Mouse (Mus musculus) induced T-regulatory cell, adult 2 months (primary cell): ENCODE measurements around the gene Xylt1.
A peak's percentile ranks its signal among the peaks of the same experiment; 100 is the strongest.

Source experiments
- DNase-seq: peaks from one replicate; pipeline ENCODE4 v3.0.0-alpha.2; 2012; ENCODE audit warnings: low read depth

The Xylt1 gene

GRCm38 (mm10) chr7:117614346-117614745 is 233.6 kb downstream of the Xylt1 start:
- no peak for DNase-seq

- peak; percentile 23 for DNase-seq
Observed at GRCm38 (mm10) chr7:117614851-117615250, 234.1 kb downstream of the Xylt1 start.

- DNase-seq = peak; percentile 26
Observed at GRCm38 (mm10) chr7:117616277-117616676, 235.5 kb downstream of the Xylt1 start.

- DNase-seq = no peak
Observed at GRCm38 (mm10) chr7:117618715-117619150, 238.0 kb downstream of the Xylt1 start.

- no peak for DNase-seq
Observed at GRCm38 (mm10) chr7:117621566-117621965, 240.8 kb downstream of the Xylt1 start.

- peak; percentile 74 for DNase-seq
Observed at GRCm38 (mm10) chr7:117622769-117623168, 242.0 kb downstream of the Xylt1 start.

- DNase-seq = no peak
Observed at GRCm38 (mm10) chr7:117628791-117629190, 248.0 kb downstream of the Xylt1 start.

- peak; percentile 59 for DNase-seq
Observed at GRCm38 (mm10) chr7:117630657-117631056, 249.9 kb downstream of the Xylt1 start.

- DNase-seq = no peak
Observed at GRCm38 (mm10) chr7:117635584-117635983, 254.8 kb downstream of the Xylt1 start.

GRCm38 (mm10) chr7:117636713-117637112 is 255.9 kb downstream of the Xylt1 start:
- no peak for DNase-seq

- no peak for DNase-seq
Observed at GRCm38 (mm10) chr7:117637997-117638396, 257.2 kb downstream of the Xylt1 start.

GRCm38 (mm10) chr7:117652637-117653036 is 271.9 kb downstream of the Xylt1 start:
- DNase-seq = no peak

- no peak for DNase-seq
Observed at GRCm38 (mm10) chr7:117655732-117656131, 275.0 kb downstream of the Xylt1 start.

GRCm38 (mm10) chr7:117658180-117658579 is 277.4 kb downstream of the Xylt1 start:
- DNase-seq = no peak

GRCm38 (mm10) chr7:117658739-117659138 is 278.0 kb downstream of the Xylt1 start:
- DNase-seq = no peak

GRCm38 (mm10) chr7:117667286-117667685 is 286.5 kb downstream of the Xylt1 start:
- DNase-seq = no peak

- DNase-seq = no peak
Observed at GRCm38 (mm10) chr7:117668226-117668625, 287.4 kb downstream of the Xylt1 start.

- DNase-seq = no peak
Observed at GRCm38 (mm10) chr7:117672121-117672591, 291.4 kb downstream of the Xylt1 start.

GRCm38 (mm10) chr7:117686120-117686996 is 305.6 kb downstream of the Xylt1 start:
- DNase-seq = no peak

GRCm38 (mm10) chr7:117686997-117687302 is 306.2 kb downstream of the Xylt1 start:
- no peak for DNase-seq

- DNase-seq = peak; percentile 18
Observed at GRCm38 (mm10) chr7:117695612-117696011, 314.8 kb downstream of the Xylt1 start.

- DNase-seq = no peak
Observed at GRCm38 (mm10) chr7:117697681-117698080, 316.9 kb downstream of the Xylt1 start.

- DNase-seq = no peak
Observed at GRCm38 (mm10) chr7:117698551-117699114, 317.9 kb downstream of the Xylt1 start.
